Mouse (Mus musculus) retina, postnatal 7 days (tissue): ENCODE measurements around the gene Nme7.

Experiments
- DNase-seq: peaks from one replicate; pipeline ENCODE4 v3.0.0-alpha.2; 2012; ENCODE audit warnings: low read depth, low spot score

Nme7 gene

DNA sequence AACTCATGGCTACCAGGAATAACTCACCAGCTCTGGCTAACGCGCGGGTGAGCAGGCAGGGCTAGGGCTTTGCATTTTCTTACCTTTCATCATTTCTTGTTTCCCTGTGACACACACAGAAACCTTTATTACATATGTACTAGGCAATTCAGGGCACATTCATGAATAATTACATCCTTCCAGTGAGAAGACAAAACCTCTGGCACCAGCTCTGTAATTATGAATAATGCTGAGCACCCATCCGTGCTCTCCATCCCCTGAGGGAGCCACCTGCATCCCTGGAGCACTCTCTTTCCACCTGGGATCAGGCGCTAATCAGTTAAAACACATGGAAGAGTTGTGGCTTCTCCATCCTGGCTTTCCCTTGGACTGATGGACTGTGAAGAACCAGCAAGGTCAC, at the start of gene Nme7:
TSS of gene Nme7 (plus strand) at position 301 of the 400 bp plus-strand sequence.
- DNase-seq, result no peak

- no peak for DNase-seq
Observed at GRCm38 (mm10) chr1:164254836-164255235, 49.1 kb upstream of the Nme7 start.

DNA sequence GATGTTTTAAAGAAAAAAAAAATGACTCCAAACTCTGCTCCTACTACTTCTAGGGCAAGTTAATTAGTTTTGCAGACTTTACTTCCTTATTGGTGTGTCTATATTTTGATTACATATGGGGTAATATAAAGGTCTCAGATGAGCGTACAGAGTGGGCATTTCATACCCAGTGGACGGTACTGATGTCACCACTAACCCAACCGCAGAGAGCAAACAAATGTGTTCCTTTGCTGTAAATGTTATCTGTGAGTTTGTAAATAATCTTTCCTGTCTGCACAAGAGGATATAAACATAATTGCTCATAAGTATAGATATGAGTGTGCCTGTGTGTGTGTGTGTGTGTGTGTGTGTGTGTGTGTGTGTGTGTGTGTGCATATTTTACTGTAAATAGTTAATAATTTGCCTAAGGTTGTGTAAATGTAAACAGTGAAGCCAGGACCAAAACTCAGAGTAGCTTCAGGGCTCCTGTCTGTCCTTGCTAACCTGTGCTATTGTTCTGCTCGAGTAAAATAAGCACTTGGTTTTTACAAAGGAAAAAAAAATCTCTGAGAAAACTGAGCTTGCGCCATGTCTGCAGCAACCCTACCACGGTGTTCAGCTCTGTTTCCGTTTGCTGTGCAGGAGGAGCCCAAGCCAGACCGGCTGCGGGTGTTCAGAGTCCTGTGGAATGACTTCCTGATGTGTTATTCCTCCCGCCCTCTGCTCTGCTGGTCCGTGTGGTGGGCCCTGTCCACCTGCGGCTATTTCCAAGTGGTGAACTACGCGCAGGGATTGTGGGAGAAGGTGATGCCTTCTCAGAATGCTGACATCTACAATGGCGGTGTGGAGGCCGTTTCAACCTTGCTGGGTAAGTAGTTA, 43.5 kb upstream of the Nme7 start:
- DNase-seq, result no peak

DNA sequence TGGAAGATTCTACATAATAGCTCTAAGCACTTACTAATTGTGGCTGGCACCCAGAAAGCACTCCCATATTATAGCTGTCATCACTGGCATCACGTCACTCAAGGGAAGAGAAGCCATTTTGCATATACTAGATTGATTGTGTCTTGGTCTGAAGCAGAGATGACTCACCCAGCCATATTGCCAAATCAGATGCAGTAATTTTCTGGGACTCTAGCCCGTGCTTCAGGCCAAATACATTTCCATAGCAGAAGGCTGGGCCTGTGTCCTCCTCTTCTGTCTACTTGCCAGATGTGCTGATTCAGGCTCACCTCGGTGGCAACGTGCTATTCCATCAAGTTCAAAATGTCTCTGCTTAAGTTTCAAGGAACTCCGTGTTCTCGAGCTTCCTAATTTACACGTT, 42.4 kb upstream of the Nme7 start:
- DNase-seq, result no peak

DNA sequence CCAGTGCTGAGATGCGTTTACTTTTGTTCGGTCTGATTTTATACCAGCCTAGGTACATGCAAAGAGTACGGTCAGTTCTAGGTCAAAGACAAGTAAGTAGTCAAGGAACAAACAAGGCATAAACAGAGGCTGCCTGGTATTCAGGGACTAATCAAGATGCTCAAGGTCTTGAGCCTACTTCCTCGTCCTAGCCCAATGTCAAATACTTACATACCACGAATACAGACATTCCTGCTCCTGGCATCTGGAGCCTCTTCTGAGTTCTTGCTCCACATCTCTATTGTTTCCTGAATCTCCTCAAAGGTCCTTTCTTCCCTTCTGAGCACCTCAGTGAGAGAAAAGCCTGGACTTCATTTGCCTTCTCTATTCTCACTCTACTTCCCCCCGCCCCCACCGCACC, 33.0 kb upstream of the Nme7 start:
- no peak for DNase-seq

GRCm38 (mm10) chr1:164273659-164274058, 30.3 kb upstream of the Nme7 start:
- DNase-seq, result no peak

- peak; percentile 90 for DNase-seq
Observed at GRCm38 (mm10) chr1:164275455-164275954, 28.4 kb upstream of the Nme7 start, which contains the start of gene Ccdc181. Gene Ccdc181 (plus strand): TSS chr1:164275585.

DNA sequence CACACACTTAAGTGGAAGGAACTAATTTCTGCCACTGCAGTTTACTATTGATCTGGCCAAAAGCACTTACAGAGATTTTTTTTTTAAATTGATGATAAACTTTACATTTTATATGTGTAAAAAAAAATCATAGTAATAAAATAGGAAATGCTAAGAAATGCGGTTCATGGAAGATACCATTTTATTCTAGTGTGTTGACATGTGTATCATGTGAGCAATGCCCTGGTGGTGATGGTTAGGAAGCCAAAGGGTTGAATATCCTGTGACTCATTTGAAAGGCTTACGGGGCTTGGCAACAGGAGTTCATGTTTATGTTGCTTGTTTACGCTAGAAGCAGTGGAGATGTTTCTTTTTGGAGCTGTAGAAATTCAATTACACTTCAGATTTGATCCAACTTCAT, 27.4 kb upstream of the Nme7 start:
- no peak for DNase-seq

GRCm38 (mm10) chr1:164279332-164279731, 24.6 kb upstream of the Nme7 start:
- no peak for DNase-seq

DNA sequence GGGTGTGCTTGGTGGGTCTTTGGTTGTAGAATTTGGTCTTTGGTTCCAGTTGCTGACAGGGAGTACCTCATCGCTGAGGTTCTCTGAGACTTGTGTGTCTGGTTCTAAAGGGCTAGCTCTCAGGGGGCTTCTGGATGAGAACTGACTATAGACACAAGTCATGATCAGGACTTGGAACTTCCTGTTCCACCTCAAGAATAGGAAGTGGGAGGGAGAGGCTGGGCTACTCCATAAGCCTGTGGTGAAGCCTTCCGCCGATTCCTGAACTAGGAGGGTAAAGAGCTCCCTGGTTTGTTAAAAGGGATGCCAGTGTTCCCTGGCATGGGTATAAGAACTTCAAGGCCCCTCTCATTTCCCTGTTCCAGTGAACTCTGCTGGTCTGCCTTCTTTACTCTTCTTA, 19.9 kb upstream of the Nme7 start:
- no peak for DNase-seq

DNA sequence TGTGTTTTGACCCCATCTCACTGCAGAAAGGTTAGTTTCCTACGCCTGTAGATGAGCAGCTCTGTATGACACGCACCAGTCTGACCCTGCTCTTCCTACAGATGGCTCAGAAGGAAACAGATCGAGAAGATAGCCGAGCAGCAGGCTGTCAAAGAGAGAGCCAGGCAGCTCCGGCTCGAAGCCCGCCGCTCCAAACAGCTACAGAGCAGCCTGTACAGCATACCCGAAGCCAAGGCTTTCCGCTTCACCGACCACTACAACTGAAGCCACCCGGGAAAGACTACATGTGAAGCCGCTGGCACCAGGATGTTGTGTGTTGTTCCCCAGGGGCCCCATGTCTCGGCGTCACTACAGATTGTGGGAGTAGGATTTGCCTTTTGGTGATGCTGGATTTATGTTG, 16.5 kb upstream of the Nme7 start:
- no peak for DNase-seq

DNA sequence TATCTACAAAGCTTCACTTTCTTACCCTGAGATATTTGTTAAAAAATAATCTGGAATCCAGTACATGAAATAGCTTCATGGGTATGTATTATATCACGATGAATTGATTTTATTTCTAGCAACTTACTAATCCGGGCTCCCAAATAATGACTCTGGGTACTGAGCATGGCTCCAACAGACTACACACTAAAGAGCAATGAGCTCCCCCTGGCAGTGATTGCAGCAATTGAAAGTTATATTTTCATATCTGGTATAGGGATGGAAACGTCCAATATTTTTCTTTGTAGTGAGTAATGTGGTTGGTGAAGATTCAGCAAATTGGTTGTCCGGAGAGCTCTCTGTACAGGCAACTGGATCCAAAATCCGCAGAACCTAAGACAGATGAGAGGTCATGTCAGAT, 11.9 kb upstream of the Nme7 start:
- no peak for DNase-seq

- no peak for DNase-seq
Observed at GRCm38 (mm10) chr1:164294071-164294470, 9.8 kb upstream of the Nme7 start.

DNA sequence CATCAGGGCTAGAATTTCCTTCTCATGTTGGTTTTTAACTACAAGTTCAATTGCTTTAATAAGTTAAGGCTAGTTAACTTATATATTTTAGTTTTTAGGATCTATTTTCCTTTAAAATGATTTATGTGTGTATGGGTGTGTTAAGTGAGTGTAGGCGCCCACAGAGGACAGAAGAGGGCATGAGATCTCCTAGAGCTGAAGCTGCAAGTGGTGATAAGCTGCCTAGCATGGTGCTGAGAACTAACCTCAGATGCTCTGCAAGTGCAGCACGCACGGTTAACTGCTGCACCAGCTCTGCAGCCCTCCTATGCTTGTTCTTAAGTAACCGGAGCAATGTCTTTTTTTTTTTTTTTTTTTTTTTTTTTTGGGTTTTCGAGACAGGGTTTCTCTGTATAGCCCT, 7.4 kb upstream of the Nme7 start:
- DNase-seq, result no peak

DNA sequence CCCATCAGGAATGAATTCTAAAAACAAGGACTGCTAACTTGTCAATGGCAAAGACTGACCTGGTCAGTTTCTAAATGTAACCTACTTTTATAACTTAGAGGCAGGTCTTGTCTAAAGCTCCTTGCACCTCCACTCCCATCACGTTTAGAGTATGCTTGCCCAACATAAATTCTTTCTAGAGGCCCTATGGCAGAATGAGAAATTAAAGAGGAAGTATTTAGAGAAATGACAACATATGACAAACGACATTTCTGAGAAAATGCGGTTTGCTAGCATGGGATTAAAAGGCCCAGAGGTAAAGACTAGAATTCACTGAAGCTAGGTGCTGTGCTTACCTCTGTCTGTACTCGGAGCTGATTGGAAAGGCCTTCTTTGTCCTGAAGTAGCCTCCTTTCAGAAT, 2.0 kb upstream of the Nme7 start:
- no peak for DNase-seq

- peak; percentile 96 for DNase-seq
Observed at GRCm38 (mm10) chr1:164307124-164307751, 3.3 kb downstream of the Nme7 start, which contains the start of gene Blzf1. Gene Blzf1 (minus strand): TSS chr1:164307489.

DNA sequence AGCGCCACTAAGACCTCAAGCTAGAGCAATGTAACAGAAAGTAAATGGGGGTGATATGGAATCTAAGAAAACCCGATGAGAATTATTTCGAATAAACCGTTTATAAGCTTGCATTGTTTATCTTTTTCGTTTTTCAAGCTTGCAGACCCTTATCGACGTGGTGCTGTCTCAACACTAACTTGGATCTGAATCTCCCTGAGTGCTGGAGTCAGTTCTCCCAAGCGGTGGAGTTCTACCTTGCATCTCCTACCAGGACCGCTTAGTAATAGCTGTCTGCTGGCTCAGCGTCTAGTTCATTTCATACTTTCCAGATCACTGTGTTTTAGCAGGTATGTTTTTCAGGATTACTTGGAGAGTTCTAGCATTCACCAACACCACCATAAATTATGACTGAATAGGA, 4.0 kb downstream of the Nme7 start:
- no peak for DNase-seq

DNA sequence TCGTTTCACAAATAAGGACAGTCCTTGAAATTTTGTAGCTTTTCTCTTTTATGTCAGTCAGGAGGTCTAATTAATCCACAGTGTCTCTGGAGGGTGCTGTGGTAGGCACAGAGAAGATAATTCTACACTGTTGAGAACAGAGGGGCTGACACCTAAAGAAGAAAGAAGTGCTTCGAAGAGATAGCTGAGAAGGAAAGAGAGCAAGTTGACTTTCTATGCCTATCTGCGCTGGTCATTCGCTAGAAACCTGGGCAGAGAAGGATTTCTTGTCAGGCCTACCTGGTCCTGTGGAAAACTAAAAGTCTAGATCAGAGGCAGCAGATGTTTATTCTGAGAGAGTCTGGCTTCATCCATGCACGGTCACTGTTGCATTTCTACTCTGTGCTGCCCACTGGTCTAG, 10.2 kb downstream of the Nme7 start:
- no peak for DNase-seq

DNA sequence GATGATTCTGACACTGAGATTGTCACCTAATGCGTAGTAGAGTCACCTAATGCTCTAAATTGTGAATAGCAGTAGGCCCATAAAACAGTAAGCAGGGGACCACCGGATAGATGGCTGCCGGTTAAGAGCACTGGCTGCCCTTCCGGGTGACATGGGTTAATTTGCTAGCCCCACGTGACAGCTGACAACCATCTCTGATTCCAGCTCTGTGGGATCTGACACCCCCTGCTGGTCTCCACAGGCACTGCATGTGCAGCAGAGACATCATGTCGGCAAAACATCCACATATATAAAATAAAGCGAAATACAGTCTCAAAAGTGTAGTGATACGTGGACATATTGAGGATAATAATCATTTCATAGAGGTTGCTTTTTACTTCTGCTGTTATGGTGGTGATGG, 11.3 kb downstream of the Nme7 start:
- DNase-seq, result peak; percentile 31

DNA sequence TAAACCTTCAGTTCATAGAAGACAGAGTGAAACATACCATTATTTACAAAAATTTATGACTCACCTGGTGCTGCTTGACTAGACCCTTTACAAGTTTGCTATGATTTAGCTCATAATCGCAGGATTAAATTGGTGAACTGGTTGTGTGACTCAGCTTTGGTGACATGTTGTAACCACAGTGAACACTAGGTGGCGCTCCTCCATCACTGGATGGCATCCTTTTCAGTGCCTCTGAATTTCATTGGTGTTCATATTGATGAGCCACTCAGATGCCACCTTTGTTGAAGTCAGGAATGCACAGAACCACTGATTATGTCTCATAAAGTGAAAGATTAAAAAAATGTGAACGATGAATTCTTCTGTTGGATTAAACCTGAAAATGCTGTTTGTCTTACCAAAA, 12.8 kb downstream of the Nme7 start:
- DNase-seq, result peak; percentile 60

DNA sequence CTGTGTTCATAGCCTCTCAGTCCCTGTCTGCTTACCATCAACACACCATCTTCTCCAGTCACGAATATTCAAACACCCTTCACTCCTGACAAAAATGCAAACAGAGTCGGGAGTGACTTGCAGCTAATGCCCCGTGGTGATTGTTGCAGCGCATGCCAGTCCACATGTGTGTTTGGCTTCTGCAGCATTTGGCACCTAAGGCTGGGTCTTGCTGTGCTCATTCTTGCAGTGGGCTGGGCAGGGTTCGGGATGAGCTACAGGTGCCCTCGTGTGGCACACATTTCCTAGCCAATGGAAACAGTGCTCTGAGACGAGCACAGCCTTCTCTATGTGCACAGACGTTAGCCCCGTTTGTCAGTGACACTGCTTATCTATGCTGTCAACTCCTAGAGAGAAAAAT, 13.3 kb downstream of the Nme7 start:
- no peak for DNase-seq

GRCm38 (mm10) chr1:164318474-164318873, 14.6 kb downstream of the Nme7 start:
- no peak for DNase-seq

DNA sequence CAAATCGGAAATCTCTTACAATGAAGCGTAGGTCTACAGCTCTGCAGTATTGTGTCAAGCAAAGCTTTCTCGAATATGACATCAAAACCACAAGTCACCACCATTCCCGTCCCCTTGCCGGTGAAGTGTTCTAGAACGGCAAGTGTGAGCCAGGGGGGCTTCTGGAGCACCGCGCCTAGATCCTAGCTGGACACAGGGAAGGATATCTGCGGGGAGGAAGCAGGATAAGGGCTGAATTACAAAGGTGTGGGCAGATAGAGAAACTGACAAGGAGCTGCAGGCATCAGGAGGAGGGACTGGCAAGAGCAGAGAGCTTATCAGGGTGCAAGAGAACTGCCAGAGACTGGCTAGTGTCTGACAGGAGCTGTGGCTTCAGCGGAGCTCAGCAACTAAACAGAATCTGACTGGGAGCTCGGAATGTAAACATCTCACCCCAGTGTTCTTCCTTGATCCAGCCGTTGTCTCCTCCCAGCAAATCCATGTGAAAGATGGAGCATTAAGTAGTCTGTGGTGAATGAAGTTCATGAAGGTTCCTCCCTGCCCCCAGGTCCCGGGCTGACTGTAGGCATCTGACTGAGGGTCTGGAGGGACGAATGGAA, 15.7 kb downstream of the Nme7 start:
- no peak for DNase-seq
